Mouse (Mus musculus) kidney, embryonic 14.5 days (tissue): ENCODE measurements at regions not wholly inside any gene's neighbourhood (a gene's known extent, or its start where the extent isn't known, plus 50 kb on each side); places are given as distances from the start of the nearest gene placed in this dataset.

Experiments used
- ATAC-seq: fragments of 200-750 bp; cut with Nextera tagmentation; 2 replicates; pipeline ENCODE4 v1.8.0; 2017; ENCODE audit warnings: moderate number of reproducible peaks, mild to moderate bottlenecking, moderate TSS enrichment, moderate library complexity; ENCODE audit not compliant: low FRiP score, low TSS enrichment
- H3K27ac ChIP-seq: fragments of 300-500 bp; sonication (generic); 2 replicates; pipeline ENCODE4 v1.5.1; 2014; ENCODE audit warnings: low read depth, mild to moderate bottlenecking, low read length, moderate library complexity, mixed read lengths
- H3K27me3 ChIP-seq: fragments of 300-500 bp; sonication (generic); 2 replicates; pipeline ENCODE4 v1.6.1; 2014; ENCODE audit warnings: mild to moderate bottlenecking, low read length; ENCODE audit not compliant: control insufficient read depth, insufficient read depth
- H3K36me3 ChIP-seq: fragments of 300-500 bp; sonication (generic); 2 replicates; pipeline ENCODE4 v1.6.1; 2014; ENCODE audit warnings: low read length, mixed read lengths; ENCODE audit not compliant: control insufficient read depth, insufficient read depth
- H3K4me1 ChIP-seq: fragments of 300-500 bp; sonication (generic); 2 replicates; pipeline ENCODE4 v1.6.1; 2014; ENCODE audit warnings: low read length, mixed read lengths; ENCODE audit not compliant: control insufficient read depth, insufficient read depth
- H3K4me2 ChIP-seq: fragments of 300-500 bp; sonication (generic); replicated peaks from 2 replicates; pipeline ENCODE4 v1.6.1; 2014; ENCODE audit warnings: low read depth, mild to moderate bottlenecking, low read length
- H3K4me3 ChIP-seq: fragments of 300-500 bp; sonication (generic); 2 replicates; pipeline ENCODE4 v1.5.1; 2014; ENCODE audit warnings: mild to moderate bottlenecking, low read length
- H3K9ac ChIP-seq: fragments of 300-500 bp; sonication (generic); 2 replicates; pipeline ENCODE4 v1.6.1; 2014; ENCODE audit warnings: low read depth, mild to moderate bottlenecking, low read length, moderate library complexity
- H3K9me3 ChIP-seq: fragments of 300-500 bp; sonication (generic); 2 replicates; pipeline ENCODE4 v1.6.1; 2016; ENCODE audit warnings: low read length; ENCODE audit not compliant: control insufficient read depth
- WGBS: fragments of 180-500 bp; shearing (Covaris S2); extraction: QIAGEN DNeasy Blood & Tissue Kit; methylation state at CpG from one replicate; pipeline ENCODE4 v1.1.7; 2014; 5-methylcytosine and 5-hydroxymethylcytosine counted together

GRCm38 (mm10) chr4:95385552-95385951 lies 171.8 kb upstream of the Fggy start:
- no peak overlapping the region for H3K27ac ChIP-seq
- no peaks in the 10 kb centered on the region for H3K27me3 ChIP-seq
- WGBS: 55% methylated on average over 7 of the region's 7 CpGs
- no peaks in the 10 kb centered on the region for H3K4me1 ChIP-seq
- no peak overlapping the region for H3K4me3 ChIP-seq
- H3K9me3 ChIP-seq: no peaks in the 10 kb centered on the region
- H3K4me2 ChIP-seq: no peak overlapping the region
- no peak overlapping the region for H3K9ac ChIP-seq
- ATAC-seq: no peak
- no peaks in the 10 kb centered on the region for H3K36me3 ChIP-seq

GRCm38 (mm10) chr4:95386021-95386420 lies 171.3 kb upstream of the Fggy start:
- H3K4me1 ChIP-seq: no peaks in the 10 kb centered on the region
- H3K27ac ChIP-seq: no peak overlapping the region
- no peaks in the 10 kb centered on the region for H3K27me3 ChIP-seq
- no peak for ATAC-seq
- no peaks in the 10 kb centered on the region for H3K9me3 ChIP-seq
- H3K9ac ChIP-seq: no peak overlapping the region
- WGBS: 55% methylated on average over 2 of the region's 2 CpGs
- no peak overlapping the region for H3K4me3 ChIP-seq
- no peak overlapping the region for H3K4me2 ChIP-seq
- H3K36me3 ChIP-seq: no peaks in the 10 kb centered on the region

- Histone ChIP-seq H3K9me3 (no peaks in the 10 kb centered on the region), H3K4me3 (no peak overlapping the region), H3K9ac (no peak overlapping the region), H3K4me1 (no peaks in the 10 kb centered on the region), H3K27ac (no peak overlapping the region), H3K27me3 (no peaks in the 10 kb centered on the region), H3K36me3 (no peaks in the 10 kb centered on the region), H3K4me2 (no peak overlapping the region)
- WGBS: 67% methylated on average over 3 of the region's 3 CpGs
- ATAC-seq: no peak
Observed at GRCm38 (mm10) chr4:95388556-95388955, 168.8 kb upstream of the Fggy start.

GRCm38 (mm10) chr4:95389647-95390046 lies 167.7 kb upstream of the Fggy start:
- Histone ChIP-seq H3K9me3 (no peaks in the 10 kb centered on the region), H3K4me1 (no peaks in the 10 kb centered on the region), H3K36me3 (no peaks in the 10 kb centered on the region), H3K4me3 (no peak overlapping the region), H3K27me3 (no peaks in the 10 kb centered on the region), H3K9ac (no peak overlapping the region), H3K27ac (no peak overlapping the region), H3K4me2 (no peak overlapping the region)
- WGBS: 57% methylated on average over 2 of the region's 2 CpGs
- 0 out of 2 replicates have a peak, but pooled peaks have one; percentile 32 for ATAC-seq

GRCm38 (mm10) chr4:95390549-95390948 lies 166.8 kb upstream of the Fggy start:
- no peaks in the 10 kb centered on the region for H3K4me1 ChIP-seq
- no peaks in the 10 kb centered on the region for H3K36me3 ChIP-seq
- no peak for ATAC-seq
- no peaks in the 10 kb centered on the region for H3K27me3 ChIP-seq
- H3K27ac ChIP-seq: no peak overlapping the region
- no peak overlapping the region for H3K4me2 ChIP-seq
- no peaks in the 10 kb centered on the region for H3K9me3 ChIP-seq
- H3K9ac ChIP-seq: no peak overlapping the region
- no peak overlapping the region for H3K4me3 ChIP-seq

- Histone ChIP-seq H3K27ac (no peak overlapping the region), H3K9me3 (no peaks in the 10 kb centered on the region), H3K36me3 (no peaks in the 10 kb centered on the region), H3K4me2 (no peak overlapping the region), H3K4me3 (no peak overlapping the region), H3K4me1 (no peaks in the 10 kb centered on the region), H3K9ac (no peak overlapping the region), H3K27me3 (no peaks in the 10 kb centered on the region)
- ATAC-seq: no peak
- WGBS: 75% methylated on average over 3 of the region's 3 CpGs
Observed at GRCm38 (mm10) chr4:95395746-95396145, 161.6 kb upstream of the Fggy start.

- Histone ChIP-seq H3K4me3 (no peak overlapping the region), H3K4me1 (no peaks in the 10 kb centered on the region), H3K27me3 (no peaks in the 10 kb centered on the region), H3K27ac (no peak overlapping the region), H3K9ac (no peak overlapping the region), H3K36me3 (no peaks in the 10 kb centered on the region), H3K4me2 (no peak overlapping the region), H3K9me3 (no peaks in the 10 kb centered on the region)
- ATAC-seq: no peak
Observed at GRCm38 (mm10) chr4:95398301-95398700, 159.0 kb upstream of the Fggy start.

- ATAC-seq: no peak
- no peaks in the 10 kb centered on the region for H3K4me1 ChIP-seq
- no peaks in the 10 kb centered on the region for H3K27me3 ChIP-seq
- H3K9ac ChIP-seq: no peak overlapping the region
- 78% methylated on average over 6 of the region's 6 CpGs for WGBS
- no peak overlapping the region for H3K27ac ChIP-seq
- no peak overlapping the region for H3K4me2 ChIP-seq
- H3K4me3 ChIP-seq: no peak overlapping the region
- no peaks in the 10 kb centered on the region for H3K36me3 ChIP-seq
- no peaks in the 10 kb centered on the region for H3K9me3 ChIP-seq
Observed at GRCm38 (mm10) chr4:95402273-95402672, 155.0 kb upstream of the Fggy start.

GRCm38 (mm10) chr4:95417075-95417474 lies 140.2 kb upstream of the Fggy start:
- H3K27me3 ChIP-seq: no peaks in the 10 kb centered on the region
- 51% methylated on average over 2 of the region's 2 CpGs for WGBS
- ATAC-seq: no peak

GRCm38 (mm10) chr4:95426563-95426962 lies 130.7 kb upstream of the Fggy start:
- H3K4me2 ChIP-seq: no peak overlapping the region
- H3K4me1 ChIP-seq: no peaks in the 10 kb centered on the region
- WGBS: 61% methylated on average over 1 of the region's 1 CpGs
- no peak overlapping the region for H3K4me3 ChIP-seq
- no peak overlapping the region for H3K9ac ChIP-seq
- no peaks in the 10 kb centered on the region for H3K9me3 ChIP-seq
- ATAC-seq: no peak
- no peaks in the 10 kb centered on the region for H3K27me3 ChIP-seq
- H3K36me3 ChIP-seq: no peaks in the 10 kb centered on the region
- H3K27ac ChIP-seq: no peak overlapping the region

More at GRCm38 (mm10) chr4:95417075-95417474, 140.2 kb upstream of the Fggy start:
- Histone ChIP-seq H3K36me3 (no peaks in the 10 kb centered on the region), H3K4me2 (no peak overlapping the region), H3K27ac (no peak overlapping the region), H3K4me3 (no peak overlapping the region), H3K4me1 (no peaks in the 10 kb centered on the region), H3K9me3 (peaks cover 4% of the 10 kb centered on the region; the same call in 1 of the 2 replicates), H3K9ac (no peak overlapping the region)
